Comparison of ENCODE assay signal across 8 mouse cellular contexts in the genomic region with DNA sequence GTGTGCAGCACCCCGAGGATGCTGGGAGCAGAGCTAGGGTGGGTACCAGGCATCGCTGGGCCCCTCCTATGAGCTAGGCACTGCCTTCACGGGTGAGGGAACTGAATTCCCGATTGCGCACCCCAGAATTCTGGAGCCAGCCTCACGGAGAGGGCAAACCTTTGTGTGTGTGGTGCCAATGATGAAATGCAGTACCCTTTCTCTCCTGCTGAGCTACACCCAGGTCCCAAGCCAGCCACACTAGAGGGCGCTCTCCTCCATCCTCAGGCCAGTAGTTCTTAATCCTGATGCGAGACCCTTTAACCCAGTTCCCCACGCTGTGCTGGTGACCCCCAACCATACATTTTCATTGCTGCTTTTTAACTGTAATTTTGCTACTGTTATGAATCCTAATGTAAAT.
DNase-seq lines count a peak whose midpoint lies in the region; ATAC-seq and TF ChIP-seq lines count a peak whose summit lies in the region.

No protein-coding gene starts in this region.

- ATAC-seq in kidney, embryonic 14.5 days (ENCODE audit: low FRiP score, low TSS enrichment), result no peak
- peak; percentile 1; the same call in 1 of the 2 replicates for ATAC-seq in forebrain, embryonic 16.5 days
- 0 out of 2 replicates have a peak, but pooled peaks have one; percentile 34 for ATAC-seq in hindbrain, postnatal 0 days

- H3K4me1 ChIP-seq in kidney, embryonic 14.5 days (ENCODE audit: control insufficient read depth, insufficient read depth, low read length), result peaks cover 48% of the 10 kb centered on the region
- H3K4me1 ChIP-seq in bone marrow, adult 2 months (ENCODE audit: control insufficient read depth, insufficient read depth, low read length), result no peaks in the 10 kb centered on the region
- peaks cover 33% of the 10 kb centered on the region for H3K4me1 ChIP-seq in forebrain, embryonic 16.5 days (replicated peaks; ENCODE audit: control insufficient read depth, insufficient read depth, low read length)
- H3K4me1 ChIP-seq in hindbrain, postnatal 0 days (ENCODE audit: insufficient read depth, low read length), result peaks cover 26% of the 10 kb centered on the region

- DNase-seq in kidney, adult 11 months, result peak; percentile 56
- peak; percentile 86 for DNase-seq in hindbrain, postnatal 0 days (ENCODE audit: low spot score)
- DNase-seq in left cerebral cortex, postnatal 4 days, result peak; percentile 79
- peak; percentile 91 for DNase-seq in retina, embryonic 14.5 days (ENCODE audit: low spot score)
- peak; percentile 59 to 67 for DNase-seq in thymus, postnatal 36 days

- intact Hi-C loops in left cerebral cortex, postnatal 4 days (cut with DNase I), result loop anchor here (5.0 kb wide), 1 partner anchor 131 kb away; no protein-coding TSS in a partner anchor

- H3K27me3 ChIP-seq in kidney, embryonic 14.5 days (ENCODE audit: control insufficient read depth, insufficient read depth, low read length), result no peaks in the 10 kb centered on the region
- no peaks in the 10 kb centered on the region for H3K27me3 ChIP-seq in forebrain, embryonic 16.5 days (replicated peaks; ENCODE audit: control insufficient read depth, insufficient read depth, low read length)
- no peaks in the 10 kb centered on the region for H3K27me3 ChIP-seq in hindbrain, postnatal 0 days (ENCODE audit: insufficient read depth, low read length)

- H3K9me3 ChIP-seq in kidney, embryonic 14.5 days (ENCODE audit: control insufficient read depth, low read length), result no peaks in the 10 kb centered on the region
- H3K9me3 ChIP-seq in forebrain, embryonic 16.5 days (ENCODE audit: control insufficient read depth, low read length), result no peaks in the 10 kb centered on the region
- H3K9me3 ChIP-seq in hindbrain, postnatal 0 days (ENCODE audit: low read length), result no peaks in the 10 kb centered on the region

- no peak overlapping the region for H3K27ac ChIP-seq in kidney, embryonic 14.5 days (ENCODE audit: low read depth, low read length)
- no peak overlapping the region for H3K27ac ChIP-seq in bone marrow, adult 2 months (ENCODE audit: control insufficient read depth, insufficient read depth, low read depth, low read length, poor library complexity)
- H3K27ac ChIP-seq in forebrain, embryonic 16.5 days (ENCODE audit: low read length), result no peak overlapping the region
- no peak overlapping the region for H3K27ac ChIP-seq in hindbrain, postnatal 0 days

- TF ChIP-seq POLR2A in bone marrow, adult 2 months (IDR thresholded peaks at IDR 0.05; ENCODE audit: borderline replicate concordance, control insufficient read depth, low read depth, low read length), result no peak

- 34% methylated on average over 9 of the region's 9 CpGs for WGBS in kidney, embryonic 14.5 days
- 8% methylated on average over 9 of the region's 9 CpGs for WGBS in bone marrow, adult 2 months
- WGBS in forebrain, embryonic 16.5 days, result 18% methylated on average over 9 of the region's 9 CpGs
- WGBS in hindbrain, postnatal 0 days, result 22% methylated on average over 9 of the region's 9 CpGs

- no peak overlapping the region for H3K4me2 ChIP-seq in kidney, embryonic 14.5 days (replicated peaks; ENCODE audit: low read depth, low read length)
- H3K4me2 ChIP-seq in forebrain, embryonic 16.5 days (ENCODE audit: low read length), result no peak overlapping the region
- H3K4me2 ChIP-seq in hindbrain, postnatal 0 days (ENCODE audit: low read depth, low read length), result no peak overlapping the region

- no peak overlapping the region for H3K9ac ChIP-seq in kidney, embryonic 14.5 days (ENCODE audit: low read depth, low read length)
- no peak overlapping the region for H3K9ac ChIP-seq in forebrain, embryonic 16.5 days (replicated peaks; ENCODE audit: low read depth, low read length)
- H3K9ac ChIP-seq in hindbrain, postnatal 0 days (replicated peaks; ENCODE audit: low read length), result no peak overlapping the region

- no peak overlapping the region for H3K4me3 ChIP-seq in kidney, embryonic 14.5 days (ENCODE audit: low read length)
- H3K4me3 ChIP-seq in bone marrow, adult 2 months (replicated peaks; ENCODE audit: control insufficient read depth, low read depth, low read length), result no peak overlapping the region
- H3K4me3 ChIP-seq in forebrain, embryonic 16.5 days (replicated peaks; ENCODE audit: low read length), result no peak overlapping the region
- no peak overlapping the region for H3K4me3 ChIP-seq in hindbrain, postnatal 0 days (ENCODE audit: low read length)

- peaks cover 21% of the 10 kb centered on the region for H3K36me3 ChIP-seq in kidney, embryonic 14.5 days (ENCODE audit: control insufficient read depth, insufficient read depth, low read length)
- no peaks in the 10 kb centered on the region for H3K36me3 ChIP-seq in forebrain, embryonic 16.5 days (ENCODE audit: control insufficient read depth, insufficient read depth)
- H3K36me3 ChIP-seq in hindbrain, postnatal 0 days (ENCODE audit: insufficient read depth, low read length), result no peaks in the 10 kb centered on the region

- peak; percentile 93 for TF ChIP-seq CTCF in bone marrow, adult 2 months (IDR thresholded peaks at IDR 0.05; ENCODE audit: control insufficient read depth, insufficient read depth, low read length)
- TF ChIP-seq CTCF in hindbrain, postnatal 0 days (IDR thresholded peaks at IDR 0.05; ENCODE audit: low read depth), result peak; percentile 94
